Mouse (Mus musculus): ENCODE data around the gene Numbl.

Numbl gene

GRCm38 (mm10) chr7:27327500-27327899 is 69.3 kb downstream of the Numbl start:
- DNase-seq = no peak

GRCm38 (mm10) chr7:27328161-27328560 is 69.9 kb downstream of the Numbl start:
- no peak for DNase-seq

- DNase-seq = peak; percentile 68
Measured at GRCm38 (mm10) chr7:27328648-27329047, 70.4 kb downstream of the Numbl start.

- peak; percentile 95 for DNase-seq
Measured at GRCm38 (mm10) chr7:27329326-27329947, 71.2 kb downstream of the Numbl start.

DNA sequence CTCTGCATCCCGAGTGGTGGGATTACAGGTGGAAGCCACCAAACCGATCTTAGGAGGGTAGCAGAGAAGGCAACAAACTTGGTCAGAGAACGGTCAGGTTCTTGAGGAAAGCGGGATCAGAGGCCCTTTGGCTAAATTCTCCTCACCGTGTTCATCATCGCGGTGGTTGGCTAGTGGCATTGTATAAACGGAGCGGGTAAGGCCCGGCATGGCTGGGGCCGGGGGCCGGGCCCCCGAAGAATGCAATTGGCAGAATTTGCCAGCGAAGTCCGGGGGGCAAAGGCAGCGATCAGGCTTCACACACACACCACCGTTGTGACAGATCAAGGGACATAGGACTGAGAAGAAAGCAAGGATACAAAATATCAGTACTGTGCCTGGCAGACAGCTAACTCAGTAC is 71.7 kb downstream of the Numbl start:
- no peak for DNase-seq

DNA sequence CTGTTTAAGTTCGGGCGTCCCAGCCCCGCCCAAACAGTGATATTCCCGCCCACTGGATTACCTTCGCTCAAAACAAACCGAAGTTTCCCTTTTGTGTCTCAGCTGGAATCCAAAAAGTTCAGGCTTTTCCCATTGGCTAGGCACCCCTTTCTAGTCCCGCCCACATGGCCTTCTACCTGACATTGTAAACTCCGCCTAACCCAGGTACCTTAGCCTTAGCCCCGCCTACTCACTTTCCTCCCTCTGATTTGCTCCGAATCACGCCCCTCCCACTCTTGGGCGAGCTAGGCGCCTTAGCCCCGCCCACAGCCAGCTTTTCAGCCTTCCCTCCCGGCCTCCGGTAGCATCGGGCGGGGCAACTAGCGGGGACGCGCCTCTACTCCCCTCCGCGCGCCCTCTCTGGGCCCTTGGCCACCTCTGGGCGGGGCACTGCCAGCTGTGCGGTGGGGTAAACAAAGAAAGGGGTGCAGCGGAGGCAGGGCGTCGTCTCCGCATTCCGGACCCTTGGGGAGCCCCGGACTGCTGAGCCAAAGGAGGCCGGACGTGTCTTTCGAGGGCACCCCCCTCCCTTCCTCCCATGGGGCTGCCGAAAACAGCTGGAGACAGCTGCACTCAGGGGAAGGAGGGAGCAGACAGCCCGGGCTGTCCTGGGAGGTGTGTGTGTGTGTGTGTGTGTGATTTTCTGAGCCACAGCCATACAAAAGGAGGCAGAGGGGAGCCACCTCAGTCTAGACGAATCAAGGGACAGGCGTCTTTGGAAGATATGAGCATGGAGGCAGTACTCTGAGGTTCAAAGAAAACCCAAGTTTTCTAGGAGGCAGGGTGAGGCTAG is 72.7 kb downstream of the Numbl start:
- DNase-seq = peak; percentile 98

GRCm38 (mm10) chr7:27331541-27331851 is 73.3 kb downstream of the Numbl start:
- peak; percentile 68 for DNase-seq

Measured in kidney, postnatal 10 days (tissue).